Mouse (Mus musculus) adrenal gland, adult 8-10 months (tissue): ENCODE results near the gene Sbno2. TPM values are rescaled to one million over a fixed set of nuclear protein-coding genes. Genes with fewer than 3 reads are reported as not detected.

Experiments
- DNase-seq: peaks from one replicate; pipeline ENCODE4 v3.0.0; 2022
- total RNA-seq, 4 experiments: library from RNA; stranded (reverse); gene quantifications; 2 replicates each; pipeline ENCODE4 v1.2.4; 2022

Gene Sbno2
- total RNA-seq, 4 experiments from 2014 or later: 27.4 to 54.8 (median 45.1) TPM

GRCm38 (mm10) chr10:80091527-80091926 is 13.8 kb downstream of the Sbno2 start:
- no peak for DNase-seq

- DNase-seq: no peak
Observed at GRCm38 (mm10) chr10:80089146-80089545, 16.2 kb downstream of the Sbno2 start.

GRCm38 (mm10) chr10:80087483-80087882 is 17.9 kb downstream of the Sbno2 start:
- no peak for DNase-seq

- DNase-seq: peak; percentile 64
Observed at GRCm38 (mm10) chr10:80086847-80087246, 18.5 kb downstream of the Sbno2 start.

GRCm38 (mm10) chr10:80084817-80085487 is 20.4 kb downstream of the Sbno2 start:
- DNase-seq: no peak

- no peak for DNase-seq
Observed at GRCm38 (mm10) chr10:80081075-80081474, 24.3 kb downstream of the Sbno2 start.

- DNase-seq: no peak
Observed at GRCm38 (mm10) chr10:80080396-80081070, 24.8 kb downstream of the Sbno2 start.

- DNase-seq: peak; percentile 67
Observed at GRCm38 (mm10) chr10:80078366-80078765, 27.0 kb downstream of the Sbno2 start.

GRCm38 (mm10) chr10:80077312-80077711 is 28.1 kb downstream of the Sbno2 start:
- DNase-seq: no peak

- DNase-seq: no peak
Observed at GRCm38 (mm10) chr10:80076386-80076785, 29.0 kb downstream of the Sbno2 start.

GRCm38 (mm10) chr10:80075924-80076323 is 29.4 kb downstream of the Sbno2 start:
- no peak for DNase-seq

GRCm38 (mm10) chr10:80074813-80075601 is 30.4 kb downstream of the Sbno2 start:
- peak; percentile 83 for DNase-seq

GRCm38 (mm10) chr10:80072623-80073489 is 32.5 kb downstream of the Sbno2 start:
- no peak for DNase-seq

- no peak for DNase-seq
Observed at GRCm38 (mm10) chr10:80071516-80071900, 33.9 kb downstream of the Sbno2 start.

GRCm38 (mm10) chr10:80070837-80071515 is 34.4 kb downstream of the Sbno2 start:
- DNase-seq: peak; percentile 97

- DNase-seq: no peak
Observed at GRCm38 (mm10) chr10:80069948-80070450, 35.4 kb downstream of the Sbno2 start.

GRCm38 (mm10) chr10:80069251-80069650 is 36.1 kb downstream of the Sbno2 start:
- no peak for DNase-seq

- no peak for DNase-seq
Observed at GRCm38 (mm10) chr10:80063877-80064650, 41.3 kb downstream of the Sbno2 start.

GRCm38 (mm10) chr10:80063104-80063503 is 42.3 kb downstream of the Sbno2 start:
- DNase-seq: no peak

GRCm38 (mm10) chr10:80057683-80058326 is 47.6 kb downstream of the Sbno2 start:
- DNase-seq: no peak
